Mouse (Mus musculus): ENCODE results near the gene Cox6b1. TPM values are rescaled to one million over a fixed set of nuclear protein-coding genes. Genes with fewer than 3 reads are reported as not detected.

Gene Cox6b1
- total RNA-seq, 4 experiments from 2014 or later, result 538 to 1,102 (median 895) TPM

DNA sequence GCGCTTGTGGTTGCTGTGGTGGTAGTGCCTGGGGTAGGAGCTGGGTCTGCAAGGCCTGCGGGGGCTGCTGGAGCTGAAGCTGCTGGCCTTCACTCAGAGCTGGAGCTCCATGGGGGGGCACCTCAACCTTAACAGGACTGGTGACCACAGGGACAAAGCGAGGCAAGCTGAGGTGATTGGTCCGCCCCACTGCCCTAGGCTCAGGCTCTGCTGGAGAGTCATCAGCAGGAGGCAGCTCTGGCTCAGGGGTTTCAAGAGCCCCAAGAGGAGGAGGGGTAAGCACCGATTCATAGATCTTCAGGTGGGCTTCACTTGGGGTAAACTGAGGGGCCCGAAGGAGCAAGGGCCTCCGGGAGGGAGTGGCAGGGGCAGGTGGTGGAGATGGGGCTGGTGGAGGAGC is 40.8 kb downstream of the Cox6b1 start:
- no peak for DNase-seq

DNA sequence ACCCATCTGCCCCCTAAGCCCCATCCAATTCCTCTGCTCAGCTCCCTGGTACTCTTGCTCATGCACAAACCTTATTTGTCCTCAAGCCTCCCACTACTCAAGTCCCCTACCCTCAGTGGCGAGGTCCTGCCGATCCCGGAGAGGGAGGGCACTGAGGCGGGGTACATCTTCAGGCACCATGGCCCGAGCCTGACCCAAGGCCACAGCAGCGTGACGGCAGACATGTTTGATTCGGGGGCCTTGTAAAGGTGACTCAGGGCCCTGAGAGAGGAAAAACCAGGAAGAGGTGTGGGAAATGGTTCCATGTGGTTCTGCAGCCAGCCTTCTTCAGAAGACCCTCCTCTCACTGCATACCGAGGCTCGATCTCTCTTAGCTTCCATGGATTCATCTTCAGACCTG is 41.6 kb downstream of the Cox6b1 start:
- DNase-seq, result peak; percentile 21

DNA sequence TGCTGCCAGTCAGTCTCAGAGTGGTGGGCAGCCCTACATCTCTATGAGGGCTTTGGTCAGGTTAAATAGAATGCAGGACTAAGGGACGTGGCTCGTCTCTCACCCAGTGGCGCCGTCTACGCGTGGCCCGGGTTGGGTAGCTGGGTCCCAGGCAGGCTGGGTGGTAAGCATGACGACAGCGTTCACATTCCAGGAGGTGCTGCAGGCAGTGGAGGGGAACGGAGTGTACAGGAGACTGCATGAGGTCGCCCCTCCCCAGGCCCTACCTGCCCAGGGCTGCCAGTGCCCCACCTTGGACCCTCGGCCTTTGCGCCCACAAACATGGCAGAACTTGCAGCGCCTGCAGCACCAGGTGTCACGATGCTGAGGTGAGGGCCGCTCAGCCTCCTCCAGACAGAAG is 44.4 kb downstream of the Cox6b1 start:
- peak; percentile 11 for DNase-seq

DNA sequence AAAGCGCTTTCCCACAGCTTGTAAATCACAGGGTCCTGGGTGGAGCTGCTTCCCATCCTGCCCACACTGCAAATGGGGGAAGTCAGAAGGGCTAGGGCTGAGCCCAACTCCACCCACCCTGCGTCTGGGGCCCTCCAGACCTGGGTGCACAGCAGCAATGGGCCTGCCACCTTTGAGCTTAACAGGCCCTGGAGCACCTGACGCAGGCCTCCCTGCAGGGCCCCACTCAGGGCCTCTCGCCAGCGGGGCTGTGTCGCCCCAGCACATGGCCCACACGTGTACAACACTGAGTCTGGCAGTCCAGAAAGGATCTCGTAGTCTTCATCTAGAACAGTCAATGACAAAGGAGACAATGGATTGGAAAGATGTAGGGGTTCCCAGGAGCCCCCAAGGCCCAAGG is 46.0 kb downstream of the Cox6b1 start:
- no peak for DNase-seq

DNA sequence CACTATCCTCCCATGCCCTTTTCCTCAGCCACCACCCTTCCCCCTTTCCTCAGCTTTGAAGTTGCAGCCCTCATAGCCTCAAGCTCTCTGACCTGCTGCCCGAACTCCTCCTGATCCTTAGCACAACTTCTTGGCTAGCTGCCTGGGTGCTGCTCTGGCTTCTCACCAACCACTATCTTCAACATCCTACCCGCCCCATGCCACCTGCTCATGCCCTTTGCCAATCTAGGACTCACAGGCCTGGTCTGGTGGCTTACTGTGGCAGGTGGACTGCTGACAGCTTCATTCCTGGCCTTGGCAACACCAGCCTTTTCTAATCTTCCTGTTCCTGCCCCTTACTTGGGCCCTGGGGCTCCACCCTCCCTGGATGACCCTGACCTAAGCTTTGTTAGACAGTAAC is 53.0 kb downstream of the Cox6b1 start:
- no peak for DNase-seq

DNA sequence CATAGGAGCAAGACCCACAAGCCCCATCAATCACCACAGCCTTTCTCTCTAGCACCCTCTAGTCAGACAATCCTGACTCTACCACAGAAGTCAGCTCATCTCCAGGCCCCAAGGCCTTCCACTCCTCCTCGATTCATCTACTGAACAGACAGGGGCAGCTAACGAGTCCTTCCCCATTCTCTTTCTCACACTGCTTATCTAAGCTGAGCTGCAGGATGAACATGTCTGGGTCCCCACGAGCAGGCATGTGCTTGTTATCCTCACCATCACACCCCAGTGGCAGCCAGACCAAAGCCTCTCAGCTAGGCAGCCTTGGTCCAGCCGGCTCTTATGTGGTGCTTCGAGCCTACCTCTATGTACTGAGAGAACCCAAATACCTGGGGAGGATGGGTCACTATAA is 53.6 kb downstream of the Cox6b1 start:
- DNase-seq, result no peak

DNA sequence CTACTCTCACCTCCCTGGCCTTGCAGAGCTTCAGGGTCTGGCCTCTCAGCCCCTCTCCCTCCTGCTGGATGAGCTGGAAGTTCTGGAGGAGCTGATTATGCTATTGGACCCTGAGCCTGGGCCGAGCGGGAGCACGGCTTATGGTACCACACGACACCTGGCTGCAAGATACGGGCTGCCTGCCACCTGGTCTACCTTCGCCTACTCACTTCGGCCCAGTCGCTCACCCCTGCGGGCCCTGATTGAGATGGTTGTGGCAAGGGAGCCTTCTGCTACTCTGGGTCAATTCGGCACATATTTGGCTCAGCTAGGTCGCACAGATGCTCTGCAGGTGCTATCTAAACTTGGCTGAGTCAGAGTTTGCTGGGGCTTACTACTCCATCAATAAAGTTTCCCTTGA is 58.4 kb downstream of the Cox6b1 start:
- no peak for DNase-seq

Small RNA genes within 50 kb of the gene (microRNA-seq; reads per million reads assigned to microRNA genes)
- gene Mir3569, result 0.34 to 0.35 reads per million in 2 experiments

Other genes starting within 250 kb of the Cox6b1 start
- 10 to 100 TPM; 31.8 to 65.8 (median 51.1) TPM for gene Tyrobp, start 212.4 kb downstream of the Cox6b1 start, total RNA-seq (2022)
- 1 to 10 TPM in 3 of 4 experiments, under 1 TPM in 1; 0.98 to 2.3 (median 1.4) TPM for gene Hcst, start 206.3 kb downstream of the Cox6b1 start, total RNA-seq (2022)
- gene Nfkbid, start 204.4 kb downstream of the Cox6b1 start, total RNA-seq (2022), result 1 to 10 TPM in 3 of 4 experiments, under 1 TPM in 1; 0.73 to 2.4 (median 1.7) TPM
- gene Aplp1, start 180.6 kb downstream of the Cox6b1 start, total RNA-seq (2022), result 10 to 100 TPM; 45.2 to 59.3 (median 46.7) TPM
- gene Kirrel2, start 168.5 kb downstream of the Cox6b1 start, total RNA-seq (2022), result not detected
- gene Nphs1, start 167.8 kb downstream of the Cox6b1 start, total RNA-seq (2022), result not detected
- under 1 TPM in 1 of 4 experiments, not detected in 3; 0.56 TPM for gene Prodh2, start 132.5 kb downstream of the Cox6b1 start, total RNA-seq (2022)
- gene Arhgap33, start 91.1 kb downstream of the Cox6b1 start, total RNA-seq (2022), result 1 to 10 TPM; 2.2 to 9.4 (median 6.4) TPM
- gene Hspb6, start 74.0 kb downstream of the Cox6b1 start, total RNA-seq (2022), result 10 to 100 TPM; 23.5 to 56.3 (median 32.4) TPM
- gene Proser3, start 73.9 kb downstream of the Cox6b1 start, total RNA-seq (2022), result 10 to 100 TPM in 2 of 4 experiments, 1 to 10 TPM in 2; 9.1 to 13.4 (median 10.0) TPM
- gene Lin37, start 66.3 kb downstream of the Cox6b1 start, total RNA-seq (2022), result 10 to 100 TPM; 56.1 to 65.5 (median 61.7) TPM
- gene U2af1l4, start 62.9 kb downstream of the Cox6b1 start, total RNA-seq (2022), result 10 to 100 TPM; 70.4 to 83.6 (median 73.1) TPM
- gene Gm49396, start 62.8 kb downstream of the Cox6b1 start, total RNA-seq (2022), result 10 to 100 TPM in 1 of 4 experiments, 1 to 10 TPM in 3; 2.9 to 11.3 (median 7.4) TPM
- gene Psenen, start 62.5 kb downstream of the Cox6b1 start, total RNA-seq (2022), result 100 to 1,000 TPM; 146 to 179 (median 164) TPM
- gene Igflr1, start 60.7 kb downstream of the Cox6b1 start, total RNA-seq (2022), result 1 to 10 TPM; 2.1 to 7.9 (median 3.6) TPM
- gene Kmt2b, start 37.4 kb downstream of the Cox6b1 start, total RNA-seq (2022), result 10 to 100 TPM; 36.8 to 65.3 (median 57.0) TPM
- gene Zbtb32, start 27.2 kb downstream of the Cox6b1 start, total RNA-seq (2022), result 1 to 10 TPM in 1 of 4 experiments, under 1 TPM in 1, not detected in 2; 0.73 to 1.8 TPM
- under 1 TPM in 3 of 4 experiments, not detected in 1; 0.27 to 0.34 (median 0.31) TPM for gene Upk1a, start 13.3 kb downstream of the Cox6b1 start, total RNA-seq (2022)
- gene Etv2, start 9.7 kb upstream of the Cox6b1 start, total RNA-seq (2022), result not detected
- 10 to 100 TPM; 76.5 to 93.6 (median 85.1) TPM for gene Rbm42, start 24.2 kb upstream of the Cox6b1 start, total RNA-seq (2022)
- gene Haus5, start 38.8 kb upstream of the Cox6b1 start, total RNA-seq (2022), result 10 to 100 TPM in 3 of 4 experiments, 1 to 10 TPM in 1; 7.7 to 17.6 (median 12.1) TPM
- gene Pmis2, start 45.5 kb upstream of the Cox6b1 start, total RNA-seq (2022), result under 1 TPM in 1 of 4 experiments, not detected in 3; 0.75 TPM
- gene 2200002J24Rik, start 72.8 kb upstream of the Cox6b1 start, total RNA-seq (2022), result 10 to 100 TPM in 1 of 4 experiments, 1 to 10 TPM in 3; 2.5 to 12.3 (median 5.8) TPM
- gene Atp4a, start 86.1 kb upstream of the Cox6b1 start, total RNA-seq (2022), result 10 to 100 TPM in 2 of 4 experiments, 1 to 10 TPM in 2; 2.9 to 15.5 (median 9.4) TPM
- 100 to 1,000 TPM; 179 to 210 (median 202) TPM for gene Tmem147, start 103.4 kb upstream of the Cox6b1 start, total RNA-seq (2022)
- not detected for gene Gapdhs, start 117.5 kb upstream of the Cox6b1 start, total RNA-seq (2022)
- 100 to 1,000 TPM; 213 to 399 (median 309) TPM for gene Sbsn, start 125.3 kb upstream of the Cox6b1 start, total RNA-seq (2022)
- 1 to 10 TPM; 2.7 to 4.6 (median 4.2) TPM for gene Dmkn, start 137.6 kb upstream of the Cox6b1 start, total RNA-seq (2022)
- gene Krtdap, start 161.7 kb upstream of the Cox6b1 start, total RNA-seq (2022), result not detected
- 1 to 10 TPM; 1.6 to 9.0 (median 2.6) TPM for gene Ffar2, start 197.6 kb upstream of the Cox6b1 start, total RNA-seq (2022)
- gene Ffar3, start 230.0 kb upstream of the Cox6b1 start, total RNA-seq (2022), result 1 to 10 TPM in 1 of 4 experiments, under 1 TPM in 3; 0.35 to 1.9 (median 0.75) TPM
- not detected for gene Ffar1, start 235.4 kb upstream of the Cox6b1 start, total RNA-seq (2022)